Mouse (Mus musculus) WW6 (cell line): ENCODE data around the gene Naa40.

Experiments used
- DNase-seq: peaks from one replicate; pipeline ENCODE4 v3.0.0-alpha.2; 2013; ENCODE audit warnings: low read depth, low spot score

Gene Naa40

DNA sequence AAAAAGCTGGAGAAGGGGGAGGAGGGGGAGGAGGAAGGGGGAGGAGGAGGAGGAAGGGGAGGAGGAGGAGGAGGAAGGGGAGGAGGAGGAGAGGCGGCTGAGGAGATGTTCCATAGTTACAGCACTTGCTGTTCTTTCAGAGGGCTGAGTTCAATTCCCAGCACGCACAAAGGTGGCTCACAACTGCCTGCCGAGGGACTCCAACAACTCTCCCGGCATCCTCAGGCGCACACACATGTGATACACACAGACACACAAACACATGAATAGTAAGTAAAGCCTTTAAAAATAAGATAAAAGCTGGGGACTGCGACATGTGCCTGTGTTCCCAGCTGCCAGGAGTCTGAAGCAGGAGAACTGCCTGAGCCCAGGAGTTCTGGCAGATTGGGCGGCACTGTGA, 59.5 kb downstream of the Naa40 start:
- DNase-seq = no peak

DNA sequence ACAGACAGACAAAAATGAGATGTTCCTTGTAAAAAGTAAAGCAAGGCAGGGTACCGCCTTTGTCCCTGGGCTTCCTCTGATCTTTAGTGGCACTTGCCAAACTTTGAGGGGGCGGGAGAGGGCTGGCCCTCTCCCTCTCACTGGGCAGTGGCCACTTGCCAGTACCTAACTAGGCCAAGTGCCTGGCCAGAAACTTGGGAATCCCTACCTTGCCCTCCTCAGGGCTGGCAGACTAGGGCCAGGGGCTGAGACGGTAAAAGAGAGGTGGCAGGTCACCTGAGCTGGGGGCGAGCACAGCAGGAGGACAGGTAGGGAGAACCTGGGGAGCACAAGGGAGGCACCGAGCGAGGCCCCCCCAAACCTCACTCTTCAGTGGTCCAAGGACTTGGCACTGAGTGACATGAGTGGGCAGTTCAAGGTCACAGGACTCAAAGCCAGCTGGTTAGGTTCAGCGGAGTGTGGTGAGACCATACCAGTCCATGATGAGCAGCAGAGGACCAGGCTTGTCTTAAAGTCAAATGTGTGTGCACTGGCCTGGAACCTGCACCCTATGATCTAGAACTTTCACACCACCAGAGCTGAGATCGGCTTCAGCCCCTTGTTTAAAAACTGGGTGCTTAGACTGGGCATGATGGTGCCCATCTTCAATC, 60.1 kb downstream of the Naa40 start:
- DNase-seq = no peak

DNA sequence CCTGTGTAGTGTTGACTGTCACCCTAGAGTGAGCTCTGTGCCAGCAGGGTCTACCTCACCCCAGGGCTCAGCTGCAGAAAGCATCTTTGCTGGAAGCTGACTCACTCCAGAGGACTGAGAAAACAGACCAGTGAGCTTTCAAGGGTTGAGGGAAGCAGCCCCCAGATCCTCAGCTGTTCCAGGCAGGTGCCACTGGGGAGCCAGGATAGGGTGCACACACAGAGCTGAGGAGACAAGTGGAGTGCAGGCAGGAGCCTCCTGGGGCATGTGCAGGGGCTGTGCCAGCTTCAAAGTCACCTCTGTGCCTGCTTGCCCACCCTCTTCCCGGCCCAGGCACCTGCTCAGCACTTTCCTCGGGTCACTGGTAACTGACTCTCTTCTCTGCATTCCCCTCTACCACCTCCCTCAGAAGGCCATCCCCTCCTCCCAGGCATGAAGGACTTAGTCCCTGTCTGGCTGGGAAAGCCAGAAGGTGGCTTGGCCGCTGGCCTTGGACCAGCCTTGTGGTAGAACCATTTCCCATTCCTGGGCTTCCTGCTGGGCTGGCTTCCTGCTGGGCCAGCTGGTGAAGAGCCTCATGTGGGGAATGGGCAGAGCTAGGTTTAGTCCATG, 62.0 kb downstream of the Naa40 start:
- no peak for DNase-seq

DNA sequence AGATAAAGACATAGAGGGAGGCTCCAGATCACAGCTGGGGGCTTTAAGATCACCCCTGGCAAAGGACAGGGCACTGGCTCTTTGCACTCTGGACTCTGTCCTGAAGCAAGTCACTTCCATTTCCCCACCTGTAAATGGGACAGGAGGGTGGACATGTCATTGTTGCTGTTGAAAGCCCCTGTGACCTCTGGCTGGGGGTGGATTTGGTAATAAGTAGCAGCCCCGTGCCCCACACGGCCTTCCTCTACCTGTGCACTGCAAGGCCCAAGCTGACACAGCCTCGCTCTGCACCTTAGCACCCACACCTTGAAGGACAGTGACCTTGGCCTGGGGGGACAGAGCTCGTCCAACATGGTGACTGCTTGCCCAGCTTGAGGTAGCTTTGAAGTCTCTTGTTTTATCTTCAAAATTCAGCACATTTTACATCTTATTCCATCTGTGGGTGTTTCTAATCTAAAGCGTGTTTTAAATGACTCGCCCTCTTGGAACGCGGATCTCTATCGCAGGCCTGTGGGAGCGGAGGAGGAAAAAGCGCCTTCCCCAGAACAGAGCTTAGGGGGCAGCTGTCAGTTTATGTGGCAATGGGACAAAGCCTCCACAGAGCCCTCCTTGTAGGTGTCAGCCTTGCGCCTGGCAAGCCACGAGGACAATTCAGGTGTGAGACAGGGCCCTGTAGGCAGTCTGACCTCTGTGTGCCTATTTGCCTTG, 63.0 kb downstream of the Naa40 start:
- DNase-seq = no peak

DNA sequence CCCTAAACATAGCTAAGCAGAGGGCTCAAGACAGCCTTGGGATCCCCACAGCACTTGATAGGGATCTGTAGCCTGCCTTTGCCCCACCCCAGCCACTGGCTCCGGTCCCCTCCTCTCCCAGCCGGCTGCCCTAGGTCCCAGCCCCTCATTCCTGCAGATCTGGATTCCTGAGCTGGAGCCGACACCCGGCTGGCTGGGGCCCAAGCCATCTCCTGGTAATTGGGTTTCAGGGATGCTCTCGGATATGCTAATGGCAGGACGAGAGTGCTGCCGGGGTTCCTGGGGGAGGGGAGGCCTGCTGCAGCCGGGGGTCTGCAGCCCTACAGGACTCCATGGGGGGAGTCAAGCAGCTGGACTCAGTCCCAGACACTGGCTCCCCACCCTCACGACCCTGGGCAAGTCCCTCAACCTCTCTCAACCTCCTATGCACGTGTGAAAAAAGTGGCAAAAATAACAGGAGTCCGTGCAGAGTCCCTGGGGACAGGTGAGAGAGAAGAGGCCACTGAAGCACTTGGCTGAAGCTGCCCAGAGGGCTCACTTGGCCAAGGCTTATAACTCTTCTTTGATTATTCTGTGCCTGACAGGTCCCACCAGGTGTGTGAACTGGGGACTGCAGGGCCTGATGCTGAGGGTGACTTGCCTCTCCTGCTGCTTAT, 64.8 kb downstream of the Naa40 start:
- DNase-seq = no peak
